Mouse (Mus musculus): ENCODE data around the gene Isg20. TPM values are rescaled to one million over a fixed set of nuclear protein-coding genes. Genes with fewer than 3 reads are reported as not detected.

The Isg20 gene
- total RNA-seq (2023): 10 to 100 TPM; 37.2 to 46.0 TPM

GRCm38 (mm10) chr7:78912974-78913474 lies at the start of gene Isg20:
Isg20 (plus strand) TSS chr7:78913424.

GRCm38 (mm10) chr7:78895653-78896333 lies 17.4 kb upstream of the Isg20 start, which contains the start of gene Aen:
Aen (plus strand) TSS chr7:78895854.

Other genes starting within 250 kb of the Isg20 start
- not detected for gene Ntrk3, start 175.4 kb upstream of the Isg20 start, total RNA-seq (2023)
- gene Mrps11, start 130.3 kb upstream of the Isg20 start, total RNA-seq (2023): 10 to 100 TPM; 13.4 to 24.8 TPM
- 10 to 100 TPM in 1 of 2 experiments, 1 to 10 TPM in 1; 9.8 to 10.1 TPM for gene Mrpl46, start 129.9 kb upstream of the Isg20 start, total RNA-seq (2023)
- gene Det1, start 66.2 kb upstream of the Isg20 start, total RNA-seq (2023): 1 to 10 TPM; 5.4 to 5.7 TPM
- 1 to 10 TPM; 7.2 to 7.3 TPM for gene Aen, start 17.6 kb upstream of the Isg20 start, total RNA-seq (2023)
- under 1 TPM in 1 of 2 experiments, not detected in 1; 0.04 TPM for gene Acan, start 140.1 kb downstream of the Isg20 start, total RNA-seq (2023)
- not detected for gene Hapln3, start 217.6 kb downstream of the Isg20 start, total RNA-seq (2023)
- gene Mfge8, start 235.6 kb downstream of the Isg20 start, total RNA-seq (2023): 1 to 10 TPM; 7.2 to 9.3 TPM